Mouse (Mus musculus): ENCODE data around the gene Sdsl. TPM values are rescaled to one million over a fixed set of nuclear protein-coding genes. Genes with fewer than 3 reads are reported as not detected.

Gene Sdsl
- polyA plus RNA-seq, 2 experiments from 2014 or later, result not detected

DNA sequence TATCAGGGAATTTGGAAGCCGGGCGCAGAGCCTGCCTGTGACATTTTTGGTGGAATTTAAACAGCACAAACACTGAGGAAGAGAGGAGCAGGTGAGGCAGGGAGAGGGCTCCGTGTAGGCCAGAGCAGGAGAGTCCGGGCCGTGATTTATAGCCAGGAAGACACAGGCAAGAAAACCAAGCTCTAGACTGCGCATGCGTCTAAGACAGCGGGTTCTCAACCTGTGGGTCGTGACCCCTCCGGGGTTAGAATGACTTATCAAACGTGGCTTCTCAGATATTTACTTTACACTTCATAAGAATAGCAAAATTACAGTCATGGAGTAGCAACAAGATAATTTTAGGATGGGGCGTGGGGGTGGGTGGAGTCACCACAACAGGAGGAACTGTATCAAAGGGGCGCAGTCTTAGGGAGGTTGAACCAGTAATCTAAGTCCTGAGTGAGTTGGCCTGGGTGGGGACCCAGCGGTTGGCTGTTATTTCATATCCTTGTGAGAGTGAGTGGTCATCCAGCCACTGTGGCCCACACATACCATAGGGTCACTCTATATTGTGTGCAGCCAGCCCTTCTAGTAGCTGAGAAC, 17.8 kb downstream of the Sdsl start:
- ATAC-seq, result no peak

DNA sequence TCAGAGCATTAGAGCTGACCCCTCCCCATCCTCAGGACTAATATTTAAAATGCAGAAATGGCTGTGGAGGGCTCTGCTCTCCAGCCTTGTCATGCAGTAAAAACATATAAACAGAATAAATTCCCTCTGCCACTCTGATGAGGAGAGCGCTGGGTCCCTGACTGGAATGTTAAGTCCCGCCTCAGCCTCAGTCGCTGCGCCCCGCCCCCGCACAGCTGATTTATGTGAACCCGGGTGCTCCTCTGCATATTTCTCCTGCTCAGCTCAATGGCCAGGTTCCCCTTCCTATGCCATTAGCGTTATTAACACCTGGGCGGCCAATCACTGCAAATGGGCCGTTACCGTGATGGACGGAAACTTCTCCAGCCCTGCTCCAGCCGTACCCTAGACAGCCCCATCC, 25.3 kb downstream of the Sdsl start:
- ATAC-seq, result no peak

DNA sequence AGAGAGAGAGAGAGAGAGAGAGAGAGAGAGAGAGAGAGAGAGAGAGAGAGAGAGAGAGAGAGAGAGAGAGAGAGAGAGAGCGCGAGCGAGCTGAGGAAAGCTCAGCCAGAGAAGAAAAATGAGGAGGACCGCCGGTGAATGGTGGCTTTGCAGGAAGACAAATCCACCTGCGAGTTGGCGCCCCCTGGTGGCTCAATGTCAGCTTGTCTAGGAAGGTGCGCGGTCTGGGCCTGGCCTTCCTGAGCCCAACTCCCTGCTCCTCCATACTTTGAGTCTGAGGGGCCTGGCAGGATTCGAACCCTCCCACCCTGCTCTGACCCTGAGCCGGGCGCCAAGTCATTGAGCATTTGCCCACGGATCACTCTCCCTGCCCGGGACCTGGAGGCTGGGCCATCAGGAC, 31.9 kb downstream of the Sdsl start:
- ATAC-seq, result no peak

DNA sequence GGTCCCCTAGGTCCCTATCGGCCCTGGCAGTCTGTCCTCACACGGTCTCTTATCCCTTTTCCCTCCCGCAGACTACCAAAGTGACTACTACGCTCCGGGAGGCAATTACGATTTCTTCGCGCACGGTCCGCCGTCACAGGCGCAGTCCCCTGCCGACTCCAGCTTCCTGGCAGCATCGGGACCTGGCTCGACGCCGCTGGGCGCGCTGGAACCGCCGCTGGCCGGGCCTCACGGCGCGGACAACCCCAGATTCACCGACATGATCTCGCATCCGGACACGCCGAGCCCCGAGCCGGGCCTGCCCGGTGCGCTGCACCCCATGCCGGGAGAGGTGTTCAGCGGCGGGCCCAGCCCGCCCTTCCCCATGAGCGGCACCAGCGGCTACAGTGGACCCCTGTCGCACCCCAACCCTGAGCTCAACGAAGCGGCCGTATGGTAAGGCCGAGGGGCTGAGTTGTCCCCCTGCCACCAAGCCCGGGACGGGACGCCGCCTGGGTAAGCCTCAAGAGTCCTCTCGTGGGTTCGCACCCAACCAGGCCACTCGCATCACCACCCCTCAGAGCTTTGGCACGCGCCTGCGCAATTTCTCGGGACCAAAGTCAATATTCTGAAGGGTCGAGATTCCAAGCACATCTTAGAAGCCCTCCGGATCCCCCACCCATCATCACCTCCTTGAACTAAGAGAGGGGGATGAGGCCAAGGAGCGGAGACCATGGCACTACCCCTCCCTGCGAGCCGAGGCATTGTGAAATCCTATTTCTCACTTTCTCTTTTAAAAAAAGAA, 32.5 kb downstream of the Sdsl start:
- no peak for ATAC-seq

DNA sequence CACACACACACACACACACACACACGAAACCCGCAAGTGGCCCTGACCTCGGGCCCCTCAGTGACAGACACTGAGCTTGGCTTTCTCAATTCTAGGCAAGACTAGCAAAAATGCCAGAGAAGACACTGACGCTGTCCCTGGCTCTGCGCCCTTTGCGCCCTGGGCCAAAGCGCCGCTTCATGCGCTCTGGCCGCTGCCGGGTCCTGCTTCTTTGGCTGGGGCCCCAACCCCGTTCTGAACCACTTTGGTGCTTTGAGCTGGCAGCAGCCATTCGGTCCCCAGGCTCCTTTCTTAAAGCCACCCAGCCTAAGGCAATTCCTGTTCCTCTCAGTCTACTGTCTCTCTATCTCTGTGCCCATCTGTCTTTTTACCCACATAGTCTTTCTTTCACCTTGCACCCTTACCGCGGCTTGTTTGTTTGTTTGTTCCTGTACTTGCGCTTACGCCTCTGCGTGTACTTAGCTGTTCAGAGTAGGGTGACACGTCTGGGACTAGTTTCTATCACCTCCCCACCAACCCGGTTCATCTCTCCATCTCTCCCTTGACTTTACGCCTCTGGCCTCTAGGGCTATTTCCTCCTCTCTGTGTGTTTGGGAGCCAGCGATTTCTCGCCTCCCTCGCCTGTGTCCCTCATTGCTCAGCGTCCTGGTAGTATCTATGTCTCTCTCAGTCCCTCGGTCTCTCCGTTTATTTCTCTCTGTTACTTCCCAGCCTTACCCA, 33.5 kb downstream of the Sdsl start:
- ATAC-seq, result no peak

GRCm38 (mm10) chr5:120438469-120438868, 34.1 kb downstream of the Sdsl start:
- ATAC-seq, result no peak

GRCm38 (mm10) chr5:120437986-120438385, 34.6 kb downstream of the Sdsl start:
- no peak for ATAC-seq

- no peak for ATAC-seq
These were observed 35.1 kb downstream of the Sdsl start for GRCm38 (mm10) chr5:120437539-120437938.

DNA sequence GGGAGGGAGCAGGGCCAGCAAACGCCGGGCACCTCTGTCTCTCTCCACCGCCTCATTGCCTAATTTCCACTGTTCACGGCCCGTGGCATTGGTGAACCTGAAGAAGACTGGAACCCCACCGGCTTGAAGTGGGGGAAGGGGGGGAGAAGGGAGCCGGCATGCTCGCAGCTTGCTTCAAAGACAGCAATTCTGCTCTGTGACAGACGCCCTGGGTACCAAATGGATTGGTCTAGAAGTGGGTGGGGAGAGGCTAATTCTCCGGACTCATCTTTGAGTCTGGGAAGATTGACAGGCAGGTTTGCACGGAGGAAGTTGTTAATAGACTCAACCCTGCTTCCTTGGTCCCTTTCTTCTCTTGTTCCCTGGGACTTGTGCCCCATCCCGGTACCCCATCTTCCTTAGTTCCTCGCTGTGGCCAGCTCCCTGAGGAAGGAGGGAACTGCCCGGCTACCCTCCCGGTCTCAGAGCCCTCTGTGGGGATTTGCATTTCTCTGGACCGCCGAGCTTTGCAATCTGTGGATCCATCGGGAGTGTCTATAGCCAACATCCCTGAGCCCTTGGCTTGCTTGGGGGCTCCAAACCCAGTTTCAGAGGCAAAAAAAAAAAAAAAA, 35.6 kb downstream of the Sdsl start:
- ATAC-seq, result no peak

GRCm38 (mm10) chr5:120435731-120436501, 36.7 kb downstream of the Sdsl start:
- ATAC-seq, result no peak

DNA sequence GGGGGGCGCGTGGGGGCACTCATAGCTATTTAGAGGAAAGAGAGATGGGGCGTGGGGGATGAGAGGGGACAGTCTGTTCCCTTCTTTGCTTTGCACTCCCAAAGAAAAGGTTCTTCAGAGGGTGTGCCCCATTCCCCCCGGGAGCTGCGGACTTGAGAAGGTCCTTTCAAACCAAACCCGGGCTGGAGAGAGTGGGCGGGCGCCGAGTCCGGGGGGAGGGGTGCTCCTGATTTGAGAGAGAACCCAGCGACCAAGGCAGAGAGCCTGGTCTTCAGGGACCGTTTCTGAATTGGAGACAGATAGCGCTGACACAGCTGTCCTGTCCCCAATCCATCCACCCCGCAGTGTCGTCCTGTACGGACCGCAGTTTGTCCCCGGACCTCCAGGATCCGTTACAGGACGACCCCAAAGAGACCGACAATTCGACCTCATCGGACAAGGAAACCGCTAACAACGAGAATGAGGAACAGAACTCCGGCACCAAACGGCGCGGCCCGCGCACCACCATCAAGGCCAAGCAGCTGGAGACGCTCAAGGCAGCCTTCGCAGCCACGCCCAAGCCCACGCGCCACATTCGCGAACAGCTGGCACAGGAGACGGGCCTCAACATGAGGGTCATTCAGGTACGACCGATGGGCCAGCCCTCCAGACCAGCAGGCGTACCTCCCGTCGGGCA, 37.5 kb downstream of the Sdsl start:
- ATAC-seq, result no peak

DNA sequence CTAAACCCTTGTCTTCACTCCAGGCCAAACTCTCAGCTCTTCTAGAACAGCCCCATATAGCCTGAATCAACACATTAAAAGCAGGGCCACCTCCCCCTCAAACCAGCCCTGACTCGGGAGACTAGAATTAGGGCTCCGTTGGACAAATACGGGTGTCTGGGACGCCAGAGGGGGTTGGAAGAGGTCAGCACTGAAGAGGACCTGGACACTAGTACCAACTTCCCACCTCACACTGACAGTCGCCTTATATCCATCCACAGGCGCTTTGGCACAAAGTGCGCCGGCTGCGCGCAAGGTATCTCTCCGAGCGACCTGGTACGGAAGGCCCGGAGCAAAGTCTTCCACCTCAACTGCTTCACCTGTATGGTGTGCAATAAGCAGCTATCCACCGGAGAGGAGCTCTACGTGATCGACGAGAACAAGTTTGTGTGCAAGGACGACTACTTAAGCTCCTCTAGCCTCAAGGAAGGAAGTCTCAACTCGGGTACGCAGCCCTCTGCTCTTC, 38.3 kb downstream of the Sdsl start:
- no peak for ATAC-seq

DNA sequence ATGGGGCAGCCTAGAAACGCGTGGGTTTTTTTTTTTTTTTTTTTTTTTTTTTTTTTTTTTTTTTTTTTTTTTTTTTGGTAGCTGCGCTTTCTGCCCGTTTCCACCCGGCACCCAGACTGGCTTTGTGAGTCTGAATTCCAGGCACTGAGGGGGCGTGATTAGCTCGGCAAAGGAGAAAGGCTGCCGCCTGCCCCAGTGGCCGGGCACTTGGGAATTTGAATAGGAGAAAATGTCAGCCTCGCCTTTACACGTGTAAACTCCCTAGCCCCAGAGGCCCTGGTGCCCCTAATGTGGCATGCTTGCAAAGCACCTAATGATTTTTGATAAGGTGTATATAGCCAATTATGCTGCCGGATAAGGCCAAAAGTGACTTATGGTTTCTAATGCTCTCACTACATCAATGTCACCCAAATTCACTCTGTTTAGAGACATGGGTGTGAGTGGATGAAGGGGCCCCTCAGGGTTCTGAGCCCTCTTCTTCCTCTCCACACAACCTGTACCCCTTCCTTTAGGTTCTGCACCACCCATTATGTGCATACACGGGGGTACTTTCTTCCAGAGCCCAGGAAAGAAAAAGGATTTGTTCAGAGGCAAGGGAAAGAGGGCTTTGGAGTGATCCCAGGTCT, 39.4 kb downstream of the Sdsl start:
- no peak for ATAC-seq

DNA sequence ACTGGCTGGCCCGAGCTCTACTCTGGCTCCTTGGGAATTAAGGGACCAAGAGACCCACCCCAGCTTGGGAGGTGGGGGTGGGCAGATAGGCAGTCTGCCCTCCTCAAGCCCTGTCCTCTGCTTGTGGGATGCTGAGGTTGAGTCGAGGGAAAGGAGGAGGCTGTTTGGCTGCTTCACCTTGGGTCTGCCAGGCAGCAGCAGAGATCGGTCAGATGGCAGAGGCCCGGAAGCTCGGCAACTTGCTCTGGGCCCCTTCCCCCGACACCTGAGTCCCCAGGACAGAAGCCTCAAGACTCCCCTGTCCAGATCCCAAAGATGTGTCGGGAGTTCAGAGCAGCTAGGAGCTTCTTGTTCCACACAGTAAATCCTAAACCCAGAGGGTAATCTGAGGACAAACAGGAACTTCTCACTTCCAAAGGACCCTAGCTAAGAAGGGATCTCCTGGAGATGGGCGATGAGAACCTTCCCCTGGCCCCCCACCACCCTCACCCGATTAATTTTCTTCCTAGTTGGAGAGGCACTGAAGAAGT, 40.1 kb downstream of the Sdsl start:
- ATAC-seq, result no peak

GRCm38 (mm10) chr5:120431649-120432485, 40.7 kb downstream of the Sdsl start, which contains the start of gene Lhx5:
Gene Lhx5, plus strand, starts transcription at chr5:120431699.
- ATAC-seq, result no peak

DNA sequence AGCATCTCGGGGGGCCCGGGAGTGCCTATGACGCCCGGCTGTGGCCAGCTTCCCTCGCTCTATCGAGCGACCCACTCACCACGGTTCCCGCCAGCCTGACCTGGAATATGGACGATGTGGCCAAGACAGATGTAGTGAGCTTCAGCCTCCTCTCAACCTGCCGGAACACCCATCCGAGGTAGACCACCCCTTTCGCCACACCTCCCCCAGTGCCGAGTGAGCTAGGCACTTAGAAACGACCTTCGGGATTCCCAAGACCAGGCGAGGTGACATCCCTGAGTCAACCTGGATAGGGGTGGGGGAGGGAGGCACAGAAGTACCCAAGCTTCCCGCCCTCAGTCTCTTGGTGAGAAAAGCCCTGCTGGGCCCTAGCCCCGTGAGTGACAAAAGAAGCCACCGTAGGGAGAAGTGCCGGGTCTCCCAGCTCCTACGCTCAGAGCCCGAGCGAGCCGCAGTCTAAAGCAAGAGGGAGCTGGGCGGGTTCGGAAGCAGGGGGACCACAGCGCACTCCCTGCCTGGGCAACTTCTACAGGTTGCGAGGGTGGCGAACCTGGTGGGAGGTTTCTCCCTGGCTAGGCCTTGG, 41.5 kb downstream of the Sdsl start:
- no peak for ATAC-seq

DNA sequence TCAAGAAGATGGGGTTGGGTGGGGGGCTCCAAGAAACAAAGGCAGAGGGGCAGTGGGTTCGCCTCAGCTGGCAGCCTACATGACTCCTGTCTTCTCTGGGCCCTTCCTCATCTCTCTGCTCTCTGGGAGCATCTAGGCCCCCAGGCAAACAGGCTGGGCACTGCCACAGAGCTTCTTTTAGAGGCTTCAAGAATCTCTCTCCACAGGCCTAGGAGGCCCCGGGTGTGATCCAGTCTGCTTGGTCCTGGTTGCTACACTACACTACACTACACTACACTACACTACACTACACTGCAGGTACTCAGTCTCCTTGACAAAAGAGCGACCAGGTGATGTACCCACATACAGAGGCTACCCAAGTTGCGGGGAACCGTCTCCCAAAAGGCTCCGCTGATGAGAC, 42.9 kb downstream of the Sdsl start:
- no peak for ATAC-seq

DNA sequence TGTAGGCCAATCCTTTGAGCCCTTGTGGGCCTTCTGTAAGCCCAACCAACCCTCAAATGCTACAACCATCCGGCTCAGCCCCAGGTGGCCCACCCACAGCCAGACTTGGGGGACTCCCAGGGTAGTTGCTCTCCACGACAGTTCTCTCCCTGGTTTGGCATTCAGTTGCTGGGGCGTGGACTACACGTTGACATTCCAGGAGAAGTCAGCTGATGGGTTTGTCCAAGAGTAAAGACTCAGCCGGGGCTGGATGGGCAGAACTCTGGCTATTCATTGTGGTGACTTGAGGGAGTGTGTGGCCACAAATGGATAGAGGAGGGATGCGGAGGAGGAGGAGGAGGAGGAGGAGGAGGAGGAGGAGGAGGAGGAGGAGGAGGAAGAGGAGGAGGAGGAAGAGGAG, 43.6 kb downstream of the Sdsl start:
- no peak for ATAC-seq

GRCm38 (mm10) chr5:120428189-120428838, 44.3 kb downstream of the Sdsl start:
- no peak for ATAC-seq
